Mouse (Mus musculus) limb, embryonic 15.5 days (tissue): Measurements from ENCODE around the gene Cygb. TPM values are rescaled to one million over a fixed set of nuclear protein-coding genes. Genes with fewer than 3 reads are reported as not detected.
A peak's percentile ranks its signal among the peaks of the same experiment; 100 is the strongest.
"Not testable (repeated sequence)": the region's sequence is repeated elsewhere in the genome, so short reads cannot be mapped to it uniquely, and the experiment has no call there.

Experiments used
- ATAC-seq: fragments of 200-750 bp; cut with Nextera tagmentation; 2 replicates; pipeline ENCODE4 v1.8.0; 2017; ENCODE audit warnings: low read depth, moderate TSS enrichment; ENCODE audit not compliant: insufficient number of reproducible peaks, low FRiP score, low TSS enrichment
- H3K27ac ChIP-seq: fragments of 300-500 bp; sonication (generic); 2 replicates; pipeline ENCODE4 v1.5.1; 2015; ENCODE audit warnings: moderate library complexity, mild to moderate bottlenecking, inconsistent platforms
- H3K27me3 ChIP-seq: fragments of 300-500 bp; sonication (generic); 2 replicates; pipeline ENCODE4 v1.6.1; 2015; ENCODE audit warnings: inconsistent platforms
- H3K36me3 ChIP-seq: fragments of 300-500 bp; sonication (generic); 2 replicates; pipeline ENCODE4 v1.6.1; 2015; ENCODE audit warnings: inconsistent platforms
- H3K4me1 ChIP-seq: fragments of 300-500 bp; sonication (generic); 2 replicates; pipeline ENCODE4 v1.6.1; 2015; ENCODE audit warnings: inconsistent platforms
- H3K4me2 ChIP-seq: fragments of 300-500 bp; sonication (generic); 2 replicates; pipeline ENCODE4 v1.6.1; 2015; ENCODE audit warnings: mild to moderate bottlenecking, inconsistent platforms
- H3K4me3 ChIP-seq: fragments of 300-500 bp; sonication (generic); 2 replicates; pipeline ENCODE4 v1.5.1; 2015; ENCODE audit warnings: mild to moderate bottlenecking, inconsistent platforms
- H3K9ac ChIP-seq: fragments of 300-500 bp; sonication (generic); 2 replicates; pipeline ENCODE4 v1.6.1; 2015; ENCODE audit warnings: inconsistent platforms
- H3K9me3 ChIP-seq: fragments of 300-500 bp; sonication (generic); 2 replicates; pipeline ENCODE4 v1.6.1; 2016; ENCODE audit warnings: inconsistent platforms
- WGBS: fragments of 180-500 bp; shearing (Covaris S2); methylation state at CpG from one replicate; pipeline ENCODE4 v1.1.7; 2015; 5-methylcytosine and 5-hydroxymethylcytosine counted together
- polyA plus RNA-seq: library from polyadenylated mRNA; unstranded; fragments of >200 nt; fragmentation: Nextera tagmentation; extraction: Ambion mirVana; gene quantifications from 2 replicates; pipeline ENCODE4 v1.2.1, GENCODE M21; 2015

The Cygb gene
- polyA plus RNA-seq, 1 experiment from 2014 or later = 20.1 TPM

GRCm38 (mm10) chr11:116616438-116617118, 37.5 kb downstream of the Cygb start:
- Histone ChIP-seq H3K4me2 (no peak overlapping the region), H3K27me3 (no peaks in the 10 kb centered on the region), H3K27ac (peak overlapping the region; percentile 48), H3K4me3 (no peak overlapping the region), H3K36me3 (no peaks in the 10 kb centered on the region), H3K9ac (no peak overlapping the region), H3K9me3 (no peaks in the 10 kb centered on the region), H3K4me1 (peaks cover 62% of the 10 kb centered on the region)
- ATAC-seq = no peak
- WGBS = 65% methylated on average over 10 of the region's 10 CpGs

GRCm38 (mm10) chr11:116615735-116616437, 38.2 kb downstream of the Cygb start:
- 53% methylated on average over 15 of the region's 15 CpGs for WGBS
- Histone ChIP-seq H3K4me3 (no peak overlapping the region), H3K27me3 (no peaks in the 10 kb centered on the region)

GRCm38 (mm10) chr11:116613234-116613633, 40.9 kb downstream of the Cygb start:
- Histone ChIP-seq H3K9ac (no peak overlapping the region), H3K4me3 (no peak overlapping the region), H3K4me1 (peaks cover 29% of the 10 kb centered on the region), H3K4me2 (no peak overlapping the region), H3K27ac (no peak overlapping the region), H3K9me3 (no peaks in the 10 kb centered on the region), H3K27me3 (no peaks in the 10 kb centered on the region), H3K36me3 (peaks cover 4% of the 10 kb centered on the region; the same call in 1 of the 2 replicates)
- ATAC-seq = no peak
- 87% methylated on average over 6 of the region's 6 CpGs for whole genome bisulfite sequencing

More at GRCm38 (mm10) chr11:116615735-116616437, 38.2 kb downstream of the Cygb start:
- H3K9ac ChIP-seq = no peak overlapping the region
- H3K4me2 ChIP-seq = no peak overlapping the region
- ATAC-seq = no peak
- H3K9me3 ChIP-seq = no peaks in the 10 kb centered on the region
- H3K27ac ChIP-seq = peak overlapping the region; percentile 48
- no peaks in the 10 kb centered on the region for H3K36me3 ChIP-seq
- peaks cover 55% of the 10 kb centered on the region for H3K4me1 ChIP-seq

GRCm38 (mm10) chr11:116612554-116612953, 41.6 kb downstream of the Cygb start:
- Histone ChIP-seq H3K36me3 (peaks cover 6% of the 10 kb centered on the region; the same call in 1 of the 2 replicates), H3K9me3 (no peaks in the 10 kb centered on the region)
- WGBS = 93% methylated on average over 1 of the region's 1 CpGs

GRCm38 (mm10) chr11:116611883-116612282, 42.2 kb downstream of the Cygb start:
- H3K4me2 ChIP-seq = no peak overlapping the region
- WGBS = 75% methylated on average over 9 of the region's 9 CpGs
- no peak for ATAC-seq
- H3K4me3 ChIP-seq = no peak overlapping the region
- H3K9me3 ChIP-seq = no peaks in the 10 kb centered on the region
- no peak overlapping the region for H3K9ac ChIP-seq
- H3K4me1 ChIP-seq = peaks cover 19% of the 10 kb centered on the region
- no peak overlapping the region for H3K27ac ChIP-seq
- peaks cover 9% of the 10 kb centered on the region for H3K36me3 ChIP-seq
- no peaks in the 10 kb centered on the region for H3K27me3 ChIP-seq

More at GRCm38 (mm10) chr11:116612554-116612953, 41.6 kb downstream of the Cygb start:
- Histone ChIP-seq H3K4me3 (no peak overlapping the region), H3K4me1 (peaks cover 24% of the 10 kb centered on the region), H3K27ac (no peak overlapping the region), H3K9ac (no peak overlapping the region), H3K4me2 (no peak overlapping the region), H3K27me3 (no peaks in the 10 kb centered on the region)
- ATAC-seq = no peak

GRCm38 (mm10) chr11:116611168-116611567, 42.9 kb downstream of the Cygb start:
- not testable (repeated sequence) for H3K4me2 ChIP-seq, H3K27ac ChIP-seq, ATAC-seq, H3K27me3 ChIP-seq, H3K4me3 ChIP-seq, H3K9ac ChIP-seq, H3K9me3 ChIP-seq
- peaks cover 12% of the 10 kb centered on the region for H3K36me3 ChIP-seq
- peaks cover 15% of the 10 kb centered on the region for H3K4me1 ChIP-seq
- 92% methylated on average over 9 of the region's 9 CpGs for WGBS

- H3K4me1 ChIP-seq = peaks cover 6% of the 10 kb centered on the region; the same call in 1 of the 2 replicates
- no peaks in the 10 kb centered on the region for H3K27me3 ChIP-seq
- 74% methylated on average over 15 of the region's 15 CpGs for WGBS
- H3K9ac ChIP-seq = no peak overlapping the region
- H3K4me2 ChIP-seq = no peak overlapping the region
- H3K36me3 ChIP-seq = peaks cover 17% of the 10 kb centered on the region
- H3K4me3 ChIP-seq = no peak overlapping the region
- no peak for ATAC-seq
- no peaks in the 10 kb centered on the region for H3K9me3 ChIP-seq
- H3K27ac ChIP-seq = no peak overlapping the region
Observed at GRCm38 (mm10) chr11:116609965-116610630, 44.0 kb downstream of the Cygb start.

- no peak overlapping the region for H3K4me3 ChIP-seq
- no peaks in the 10 kb centered on the region for H3K9me3 ChIP-seq
- H3K4me1 ChIP-seq = peaks cover 6% of the 10 kb centered on the region; the same call in 1 of the 2 replicates
- no peak overlapping the region for H3K27ac ChIP-seq
- WGBS = 88% methylated on average over 3 of the region's 3 CpGs
- H3K4me2 ChIP-seq = no peak overlapping the region
- H3K36me3 ChIP-seq = peaks cover 39% of the 10 kb centered on the region
- H3K9ac ChIP-seq = no peak overlapping the region
- no peak for ATAC-seq
- H3K27me3 ChIP-seq = no peaks in the 10 kb centered on the region
Observed at GRCm38 (mm10) chr11:116607717-116608116, 46.4 kb downstream of the Cygb start.

GRCm38 (mm10) chr11:116604097-116604496, 50.0 kb downstream of the Cygb start:
- WGBS = 88% methylated on average over 12 of the region's 12 CpGs
- no peaks in the 10 kb centered on the region for H3K9me3 ChIP-seq
- no peak overlapping the region for H3K4me3 ChIP-seq
- peaks cover 57% of the 10 kb centered on the region for H3K36me3 ChIP-seq
- ATAC-seq = no peak
- peaks cover 6% of the 10 kb centered on the region; the same call in 1 of the 2 replicates for H3K4me1 ChIP-seq
- H3K9ac ChIP-seq = no peak overlapping the region
- H3K27me3 ChIP-seq = no peaks in the 10 kb centered on the region
- no peak overlapping the region for H3K27ac ChIP-seq
- H3K4me2 ChIP-seq = no peak overlapping the region

GRCm38 (mm10) chr11:116603339-116603738, 50.8 kb downstream of the Cygb start:
- Histone ChIP-seq H3K4me1 (peaks cover 6% of the 10 kb centered on the region; the same call in 1 of the 2 replicates), H3K9me3 (no peaks in the 10 kb centered on the region), H3K4me3 (no peak overlapping the region), H3K9ac (no peak overlapping the region), H3K27ac (no peak overlapping the region), H3K27me3 (no peaks in the 10 kb centered on the region), H3K36me3 (peaks cover 62% of the 10 kb centered on the region), H3K4me2 (no peak overlapping the region)
- 95% methylated on average over 10 of the region's 10 CpGs for WGBS
- ATAC-seq = no peak

- no peak overlapping the region for H3K4me2 ChIP-seq
- H3K27ac ChIP-seq = no peak overlapping the region
- H3K27me3 ChIP-seq = no peaks in the 10 kb centered on the region
- ATAC-seq = no peak
- peaks cover 4% of the 10 kb centered on the region; the same call in 1 of the 2 replicates for H3K4me1 ChIP-seq
- no peak overlapping the region for H3K9ac ChIP-seq
- no peaks in the 10 kb centered on the region for H3K9me3 ChIP-seq
- H3K4me3 ChIP-seq = no peak overlapping the region
- H3K36me3 ChIP-seq = peaks cover 61% of the 10 kb centered on the region
- 87% methylated on average over 8 of the region's 8 CpGs for WGBS
Observed at GRCm38 (mm10) chr11:116602043-116602442, 52.1 kb downstream of the Cygb start.

GRCm38 (mm10) chr11:116601166-116601565, 52.9 kb downstream of the Cygb start:
- ATAC-seq = no peak
- H3K9me3 ChIP-seq = no peaks in the 10 kb centered on the region
- H3K27ac ChIP-seq = no peak overlapping the region
- H3K9ac ChIP-seq = no peak overlapping the region
- H3K4me1 ChIP-seq = no peaks in the 10 kb centered on the region; the same call in 1 of the 2 replicates
- peaks cover 61% of the 10 kb centered on the region for H3K36me3 ChIP-seq
- WGBS = 94% methylated on average over 8 of the region's 8 CpGs
- no peak overlapping the region for H3K4me2 ChIP-seq
- H3K4me3 ChIP-seq = no peak overlapping the region
- H3K27me3 ChIP-seq = no peaks in the 10 kb centered on the region
